ENCODE assay signal across 9 mouse cellular contexts in genomic region chr9:44966815-44967242, GRCm38 (mm10). TPM values are rescaled to one million over a fixed set of nuclear protein-coding genes. Genes with fewer than 3 reads are reported as not detected.
DNase-seq lines count a peak whose midpoint lies in the region; ATAC-seq and TF ChIP-seq lines count a peak whose summit lies in the region.
"Had no signal": no experiment of that assay in that cellular context is flagged by ENCODE, and none has a peak within 500 bp of the region (broad histone marks: within the 10 kb centered on the region; RNA-seq: fewer than 3 reads in every experiment).

No protein-coding gene starts in this region.

- no peaks in the 10 kb centered on the region for H3K9me3 ChIP-seq in ES-Bruce4 (replicated peaks; ENCODE audit: control insufficient read depth, insufficient read depth, low read length, poor library complexity, severe bottlenecking)
- H3K9me3 ChIP-seq in heart, postnatal 0 days (replicated peaks; ENCODE audit: control insufficient read depth, low read length) = no peaks in the 10 kb centered on the region
- H3K9me3 ChIP-seq: lung, embryonic 15.5 days had no signal

- peak; percentile 59 for TF ChIP-seq CTCF in ES-Bruce4 (IDR thresholded peaks at IDR 0.05; ENCODE audit: low read depth, low read length)
- TF ChIP-seq CTCF in heart, postnatal 0 days (IDR thresholded peaks at IDR 0.05; ENCODE audit: low read depth) = peak; percentile 85

- H3K27ac ChIP-seq in ES-Bruce4 (ENCODE audit: insufficient read depth, low read length) = no peak overlapping the region
- H3K27ac ChIP-seq in heart, postnatal 0 days (ENCODE audit: low read depth) = no peak overlapping the region

- no peak for TF ChIP-seq POLR2A in ES-Bruce4 (IDR thresholded peaks at IDR 0.05; ENCODE audit: insufficient read depth, low read length)

- ATAC-seq in heart, postnatal 0 days (ENCODE audit: insufficient read depth, low read depth) = no peak

- no peak overlapping the region for H3K9ac ChIP-seq in ES-Bruce4 (ENCODE audit: low read depth, poor library complexity, severe bottlenecking)
- H3K9ac ChIP-seq in heart, postnatal 0 days (replicated peaks; ENCODE audit: low read depth, low read length) = no peak overlapping the region
- H3K9ac ChIP-seq: lung, embryonic 15.5 days had no signal

- 18% methylated on average over 3 of the region's 3 CpGs for WGBS in heart, postnatal 0 days

- no peak overlapping the region for H3K4me3 ChIP-seq in ES-Bruce4 (ENCODE audit: low read depth, low read length)
- H3K4me3 ChIP-seq in heart, postnatal 0 days (ENCODE audit: low read depth, low read length) = no peak overlapping the region
- H3K4me3 ChIP-seq: lung, embryonic 15.5 days had no signal

- no peaks in the 10 kb centered on the region for H3K36me3 ChIP-seq in ES-Bruce4 (ENCODE audit: control insufficient read depth, insufficient read depth, low read length, poor library complexity, severe bottlenecking)
- H3K36me3 ChIP-seq in heart, postnatal 0 days (replicated peaks; ENCODE audit: control insufficient read depth, insufficient read depth, low read length) = 0 out of 2 replicates have a peak, but pooled peaks cover 2% of the 10 kb centered on the region

- H3K4me1 ChIP-seq in ES-Bruce4 (ENCODE audit: control insufficient read depth, insufficient read depth, low read length) = no peaks in the 10 kb centered on the region
- no peaks in the 10 kb centered on the region for H3K4me1 ChIP-seq in heart, postnatal 0 days (ENCODE audit: control insufficient read depth, insufficient read depth)

- no peak overlapping the region for H3K4me2 ChIP-seq in heart, postnatal 0 days (ENCODE audit: low read depth, low read length)

- DNase-seq in adrenal gland, adult (ENCODE audit: inconsistent age in 2 of 2, low spot score in 1 of 2) = peak; percentile 84 to 94
- peak; percentile 88 for DNase-seq in embryo, embryonic 10 days (ENCODE audit: low spot score)
- DNase-seq in heart, postnatal 0 days (ENCODE audit: low spot score) = peak; percentile 77
- DNase-seq in layer of hippocampus, adult 9-11 months = peak; percentile 56
- peak; percentile 93 for DNase-seq in lung, postnatal 36 days
- peak; percentile 87 for DNase-seq in skeletal muscle tissue, adult 2 months (ENCODE audit: low read depth, low spot score)
- DNase-seq in yolk sac, embryonic 10.5 days (ENCODE audit: low spot score) = peak; percentile 67

- H3K27me3 ChIP-seq in ES-Bruce4 (ENCODE audit: control insufficient read depth, insufficient read depth, low read length, poor library complexity, severe bottlenecking) = no peaks in the 10 kb centered on the region
- 0 out of 2 replicates have a peak, but pooled peaks cover 5% of the 10 kb centered on the region for H3K27me3 ChIP-seq in heart, postnatal 0 days (ENCODE audit: control insufficient read depth, insufficient read depth, low read length)

- no peak for TF ChIP-seq EP300 in ES-Bruce4 (IDR thresholded peaks at IDR 0.05; ENCODE audit: insufficient read depth, low read depth, low read length)
- no peak for TF ChIP-seq EP300 in heart, postnatal 0 days (IDR thresholded peaks at IDR 0.05; ENCODE audit: low read depth)

RNA-seq across cellular contexts. Expression of gene Ube4a, which starts 1.4 kb away (rescaled TPM):
- polyA plus RNA-seq in ES-Bruce4 (2011; ENCODE audit: insufficient read depth, insufficient read length, low read depth, missing spikeins) = 37.4 and 45.9 TPM in 2 replicates
- 10.7 and 16.8 TPM in 2 replicates for total RNA-seq in heart, postnatal 0 days (2014; rRNA removed; ENCODE audit: low replicate concordance)
- polyA plus RNA-seq in heart, postnatal 0 days (2015; fragmentation: Nextera tagmentation; extraction: Ambion mirVana) = 9.8 and 9.9 TPM in 2 replicates

RNA-seq across cellular contexts. Expression of gene Cd3g, which starts 13.4 kb away (rescaled TPM):
- polyA plus RNA-seq in ES-Bruce4 (2011; ENCODE audit: insufficient read depth, insufficient read length, low read depth, missing spikeins) = not detected in 2 replicates
- 1.2 TPM in 1 of 2 replicates, not detected in the other for total RNA-seq in heart, postnatal 0 days (2014; rRNA removed; ENCODE audit: low replicate concordance)
- 0.11 TPM in 1 of 2 replicates, not detected in the other for polyA plus RNA-seq in heart, postnatal 0 days (2015; fragmentation: Nextera tagmentation; extraction: Ambion mirVana)

RNA-seq across cellular contexts. Expression of gene Cd3d, which starts 14.8 kb away (rescaled TPM):
- polyA plus RNA-seq in ES-Bruce4 (2011; ENCODE audit: insufficient read depth, insufficient read length, low read depth, missing spikeins) = not detected in 2 replicates
- total RNA-seq in heart, postnatal 0 days (2014; rRNA removed; ENCODE audit: low replicate concordance) = 1.9 TPM in 1 of 2 replicates, not detected in the other
- not detected in 2 replicates for polyA plus RNA-seq in heart, postnatal 0 days (2015; fragmentation: Nextera tagmentation; extraction: Ambion mirVana)

RNA-seq across cellular contexts. Expression of gene Cd3e, which starts 42.6 kb away (rescaled TPM):
- not detected in 2 replicates for polyA plus RNA-seq in ES-Bruce4 (2011; ENCODE audit: insufficient read depth, insufficient read length, low read depth, missing spikeins)
- total RNA-seq in heart, postnatal 0 days (2014; rRNA removed; ENCODE audit: low replicate concordance) = 0.27 TPM in 1 of 2 replicates, not detected in the other
- polyA plus RNA-seq in heart, postnatal 0 days (2015; fragmentation: Nextera tagmentation; extraction: Ambion mirVana) = 0.14 TPM in 1 of 2 replicates, not detected in the other

RNA-seq across cellular contexts. Expression of gene Atp5l, which starts 46.3 kb away (rescaled TPM):
- 166 and 170 TPM in 2 replicates for polyA plus RNA-seq in ES-Bruce4 (2011; ENCODE audit: insufficient read depth, insufficient read length, low read depth, missing spikeins)
- total RNA-seq in heart, postnatal 0 days (2014; rRNA removed; ENCODE audit: low replicate concordance) = 688 and 746 TPM in 2 replicates
- polyA plus RNA-seq in heart, postnatal 0 days (2015; fragmentation: Nextera tagmentation; extraction: Ambion mirVana) = 2,678 and 2,844 TPM in 2 replicates
